Mouse (Mus musculus) layer of hippocampus, postnatal 36 days (tissue): ENCODE measurements at regions not wholly inside any gene's neighbourhood (a gene's known extent, or its start where the extent isn't known, plus 50 kb on each side); places are given as distances from the start of the nearest gene placed in this dataset.
A peak's percentile ranks its signal among the peaks of the same experiment; 100 is the strongest.

Experiments
- DNase-seq, 2 experiments: peaks; one replicate each; pipeline ENCODE4 v3.0.0; 2022

- no peak for DNase-seq
These were observed 99.2 kb upstream of the Lgalsl start for GRCm38 (mm10) chr11:20930045-20930444.

GRCm38 (mm10) chr11:20930573-20930972 is 99.7 kb upstream of the Lgalsl start:
- DNase-seq = no peak

- DNase-seq = no peak
These were observed 103.6 kb upstream of the Lgalsl start for GRCm38 (mm10) chr11:20934191-20935062.

- no peak for DNase-seq
These were observed 104.2 kb upstream of the Lgalsl start for GRCm38 (mm10) chr11:20935063-20935370.

DNA sequence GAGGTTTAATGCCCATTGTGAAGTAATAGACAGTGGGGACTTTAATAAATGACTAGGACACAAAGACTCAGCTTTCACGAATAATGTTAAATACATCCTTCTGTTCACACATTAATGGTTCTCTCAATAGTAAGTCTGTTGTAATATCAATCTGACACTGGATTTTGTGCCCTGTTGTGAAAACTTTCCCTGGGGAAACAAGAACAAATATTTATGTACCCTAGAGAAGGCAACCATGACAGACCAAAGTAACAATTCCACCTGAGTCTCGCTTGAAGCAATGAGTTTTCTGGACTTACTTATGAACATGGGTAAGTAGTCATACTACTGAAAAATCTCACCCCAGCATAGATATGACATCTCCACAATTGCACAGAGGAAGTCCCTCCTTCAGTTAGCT is 105.1 kb upstream of the Lgalsl start:
- no peak for DNase-seq

DNA sequence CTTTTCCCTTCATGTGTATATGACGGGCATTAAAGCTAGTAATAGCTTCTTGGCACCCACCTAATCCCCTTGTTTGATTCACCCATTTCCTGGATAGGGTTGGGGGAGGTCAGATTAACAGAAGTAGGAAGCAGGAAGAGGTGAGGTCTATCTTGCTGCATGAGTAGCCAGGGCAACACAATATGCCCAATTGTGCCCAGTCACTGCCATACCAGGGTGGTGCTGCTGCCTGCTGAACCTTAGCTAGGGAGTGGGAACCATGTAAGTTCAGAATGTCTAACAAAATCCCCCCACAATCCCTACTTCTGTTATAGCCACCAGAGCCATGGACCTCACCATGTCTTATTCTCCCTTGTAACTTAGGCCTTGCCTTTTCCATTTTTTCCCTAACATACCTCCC is 106.1 kb upstream of the Lgalsl start:
- no peak for DNase-seq

- no peak for DNase-seq
These were observed 107.1 kb upstream of the Lgalsl start for GRCm38 (mm10) chr11:20937942-20938341.

DNA sequence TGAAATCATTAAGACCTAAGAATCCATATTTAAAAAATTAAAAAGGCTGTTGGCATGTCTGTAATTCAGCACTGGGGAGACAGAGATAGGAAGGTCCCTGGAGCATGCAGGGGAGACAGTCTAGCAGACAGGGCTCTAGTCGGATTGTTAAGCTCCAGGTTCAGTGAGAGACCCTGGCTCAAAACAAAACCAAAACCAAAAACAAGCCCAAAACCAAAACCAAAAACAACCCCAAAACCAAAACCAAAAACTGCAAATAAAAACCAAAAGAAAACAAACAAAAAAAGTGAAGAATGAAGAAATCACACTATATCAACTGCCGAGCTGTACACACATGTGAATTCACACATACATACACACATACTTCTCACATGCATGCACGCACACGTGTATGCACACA is 108.8 kb upstream of the Lgalsl start:
- no peak for DNase-seq

GRCm38 (mm10) chr11:20941546-20941945 is 110.7 kb upstream of the Lgalsl start:
- peak; percentile 25 to 44 for DNase-seq

GRCm38 (mm10) chr11:20955561-20955960 is 124.7 kb upstream of the Lgalsl start:
- no peak for DNase-seq

- DNase-seq = no peak
These were observed 126.9 kb upstream of the Lgalsl start for GRCm38 (mm10) chr11:20957766-20958165.

GRCm38 (mm10) chr11:20958233-20958632 is 127.4 kb upstream of the Lgalsl start:
- DNase-seq = no peak

DNA sequence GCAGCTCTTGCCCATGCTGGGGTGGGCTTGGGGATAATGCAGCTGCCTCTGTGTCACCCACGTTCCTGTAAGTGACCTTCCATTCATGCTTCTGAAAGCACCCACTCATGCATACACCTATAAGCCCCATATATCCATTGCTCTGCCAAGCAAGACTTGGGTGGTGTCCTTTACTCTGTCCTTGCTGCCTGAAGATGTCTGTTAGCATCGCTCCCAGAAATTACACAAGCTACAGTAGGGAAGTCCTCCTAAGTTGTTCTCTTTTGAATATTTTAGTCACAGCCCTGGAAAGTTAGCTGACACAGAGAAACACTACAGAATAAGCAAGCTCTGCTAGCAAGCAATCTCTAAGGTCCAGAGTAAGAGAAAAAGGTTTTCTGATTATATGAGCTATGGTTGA is 129.2 kb upstream of the Lgalsl start:
- DNase-seq = no peak

GRCm38 (mm10) chr11:20960750-20961149 is 129.9 kb upstream of the Lgalsl start:
- DNase-seq = no peak

GRCm38 (mm10) chr11:20961626-20962025 is 129.5 kb upstream of the Peli1 start:
- no peak for DNase-seq

- no peak for DNase-seq
These were observed 125.4 kb upstream of the Peli1 start for GRCm38 (mm10) chr11:20965575-20966239.

- DNase-seq = no peak
These were observed 123.6 kb upstream of the Peli1 start for GRCm38 (mm10) chr11:20967321-20967984.

DNA sequence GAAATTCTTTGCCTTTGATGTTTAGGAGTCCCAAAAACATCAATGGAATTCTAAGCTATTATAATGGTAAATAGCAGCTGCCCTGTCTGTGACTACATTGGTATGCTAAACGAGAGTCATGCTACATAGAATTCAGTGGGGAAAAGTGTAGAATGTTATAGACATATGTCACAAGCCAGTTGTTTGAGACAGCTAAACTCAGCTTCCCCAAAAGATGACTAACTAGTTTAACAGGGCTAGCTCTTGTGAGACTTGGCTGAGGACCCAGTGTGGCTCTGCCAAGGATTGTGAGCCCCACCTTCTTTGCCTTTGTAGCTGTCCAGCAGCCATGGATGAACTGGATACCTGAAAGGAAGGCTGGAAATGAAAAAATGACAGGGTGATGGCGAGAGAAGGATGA is 122.8 kb upstream of the Peli1 start:
- no peak for DNase-seq

DNA sequence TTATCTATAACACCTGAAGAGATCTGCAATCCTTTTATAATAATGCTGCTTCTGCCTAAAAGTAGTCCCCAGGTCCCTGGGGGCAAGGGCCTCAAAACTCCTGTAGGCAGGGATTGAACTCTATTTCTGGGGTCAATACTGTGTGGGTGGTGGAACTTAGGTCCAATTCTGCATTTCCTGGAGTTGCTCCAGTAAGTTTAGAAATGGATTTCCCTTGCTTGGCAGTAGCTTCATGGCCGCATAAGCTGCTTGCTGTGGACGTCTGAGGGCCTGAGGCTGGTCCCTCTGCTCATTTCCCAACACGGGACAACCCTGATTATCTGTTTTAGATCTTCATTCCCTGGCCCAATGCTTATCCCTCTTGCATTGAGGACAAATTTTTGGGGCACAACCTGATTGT is 118.0 kb upstream of the Peli1 start:
- no peak for DNase-seq

GRCm38 (mm10) chr11:20981588-20981987 is 109.5 kb upstream of the Peli1 start:
- DNase-seq = no peak

- DNase-seq = no peak
These were observed 109.1 kb upstream of the Peli1 start for GRCm38 (mm10) chr11:20982010-20982409.

DNA sequence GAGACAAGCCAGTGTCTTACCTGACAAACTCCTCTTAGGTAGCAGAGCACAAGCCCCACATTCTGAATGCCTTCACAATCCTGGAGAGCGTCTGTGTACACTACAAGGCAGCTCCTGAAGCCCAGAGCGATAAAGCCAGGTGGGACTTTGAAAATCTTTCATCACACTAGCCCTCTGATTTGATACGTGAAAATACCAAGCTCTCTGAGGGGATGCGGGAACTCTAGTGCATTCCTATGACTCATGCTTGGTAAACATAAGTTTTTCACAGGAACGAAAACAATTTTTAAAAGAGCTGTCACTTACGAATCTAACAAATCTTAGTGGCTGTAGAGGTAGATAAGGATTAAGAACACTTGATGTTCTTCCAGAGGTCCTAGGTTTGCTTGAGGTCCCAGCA is 108.6 kb upstream of the Peli1 start:
- no peak for DNase-seq

GRCm38 (mm10) chr11:20985069-20985759 is 105.9 kb upstream of the Peli1 start:
- DNase-seq = no peak
